Mouse (Mus musculus): Measurements from ENCODE around the gene Adk. TPM values are rescaled to one million over a fixed set of nuclear protein-coding genes. Genes with fewer than 3 reads are reported as not detected.

Gene Adk
- polyA plus RNA-seq (2012; rRNA removed) = 5.5 and 6.1 TPM in 2 replicates

GRCm38 (mm10) chr14:21052112-21052780 is at the start of gene Adk, which contains the start of gene Ap3m1:
TSS of gene Adk (plus strand) at chr14:21052574.
TSS of gene Ap3m1 (minus strand) at chr14:21052508.

DNA sequence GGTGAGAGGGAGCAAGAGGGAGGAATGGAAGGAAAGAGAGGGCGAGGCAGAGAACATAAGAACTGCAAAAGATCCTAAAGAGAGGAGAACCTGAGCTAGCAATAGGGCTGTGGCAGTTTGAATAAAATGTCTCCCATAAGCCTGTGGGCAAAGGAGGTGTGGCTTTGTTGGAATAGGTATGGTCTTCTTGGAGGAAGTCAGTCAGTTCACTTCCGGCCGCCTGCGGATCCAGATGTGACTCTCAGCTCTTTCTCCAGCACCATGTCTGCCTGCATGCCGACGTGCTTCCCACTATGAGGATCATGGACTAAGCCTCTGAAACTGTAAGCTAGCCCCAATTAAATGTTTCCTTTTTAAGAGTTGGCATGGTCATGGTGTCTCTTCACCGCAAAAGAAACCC is 428.9 kb downstream of the Adk start, which contains the start of gene Kat6b:
Gene Kat6b, plus strand, starts transcription at position 204 of the 400 bp plus-strand sequence.

Other genes starting within 250 kb of the Adk start
- 1.3 and 2.9 TPM in 2 replicates for gene Plau, start 215.9 kb upstream of the Adk start, polyA plus RNA-seq (2012; rRNA removed)
- gene Vcl, start 123.2 kb upstream of the Adk start, polyA plus RNA-seq (2012; rRNA removed) = 15.3 and 21.8 TPM in 2 replicates
- gene Ap3m1, start 66 bp upstream of the Adk start, polyA plus RNA-seq (2012; rRNA removed) = 2.9 and 6.4 TPM in 2 replicates